Mouse (Mus musculus) liver, embryonic 14.5 days (tissue): ENCODE data around the gene Tsnax. TPM values are rescaled to one million over a fixed set of nuclear protein-coding genes. Genes with fewer than 3 reads are reported as not detected.

Source experiments
- ATAC-seq: fragments of 200-750 bp; cut with Nextera tagmentation; 2 replicates; pipeline ENCODE4 v1.8.0; 2017; ENCODE audit warnings: moderate number of reproducible peaks, mild to moderate bottlenecking, moderate library complexity; ENCODE audit not compliant: insufficient read depth
- DNase-seq, 3 experiments: peaks; one replicate each; pipeline ENCODE4 v3.0.0-alpha.2; 2012 to 2013; ENCODE audit warnings: low read depth in 3 of 3, low spot score in 3 of 3
- H3K27ac ChIP-seq: fragments of 300-500 bp; sonication (generic); 2 replicates; pipeline ENCODE4 v1.5.1; 2014; ENCODE audit warnings: moderate library complexity, mild to moderate bottlenecking, control low read depth, inconsistent platforms
- H3K27me3 ChIP-seq: fragments of 300-500 bp; sonication (generic); 2 replicates; pipeline ENCODE4 v1.6.1; 2014; ENCODE audit warnings: mild to moderate bottlenecking, low read length, moderate library complexity; ENCODE audit not compliant: control insufficient read depth, insufficient read depth
- H3K36me3 ChIP-seq: fragments of 300-500 bp; sonication (generic); replicated peaks from 2 replicates; pipeline ENCODE4 v1.6.1; 2014; ENCODE audit warnings: low read depth; ENCODE audit not compliant: control insufficient read depth, insufficient read depth
- H3K4me1 ChIP-seq, 2 experiments: fragments of 200-500 bp in 1 of 2; fragments of 300-500 bp in 1 of 2; sonication (generic) in 1 of 2; replicated peaks; 2 replicates each; pipeline ENCODE4 v1.6.1; 2012 to 2014; ENCODE audit warnings: antibody characterized with exemption in 1 of 2, inconsistent platforms in 1 of 2, low read length in 1 of 2; ENCODE audit not compliant: control insufficient read depth in 2 of 2, insufficient read depth in 2 of 2
- H3K4me2 ChIP-seq: fragments of 300-500 bp; sonication (generic); 2 replicates; pipeline ENCODE4 v1.6.1; 2014; ENCODE audit warnings: low read depth, mild to moderate bottlenecking, control low read depth, moderate library complexity
- H3K4me3 ChIP-seq, 2 experiments: fragments of 200-500 bp in 1 of 2; fragments of 300-500 bp in 1 of 2; sonication (generic) in 1 of 2; 2 replicates each; pipeline ENCODE4 v1.5.1; 2012 to 2014; ENCODE audit warnings: low read depth in 2 of 2, low read length in 2 of 2, mild to moderate bottlenecking in 2 of 2, control low read depth in 1 of 2, inconsistent platforms in 1 of 2, moderate library complexity in 1 of 2; ENCODE audit not compliant: insufficient read depth in 1 of 2
- H3K9ac ChIP-seq: fragments of 300-500 bp; sonication (generic); replicated peaks from 2 replicates; pipeline ENCODE4 v1.6.1; 2014; ENCODE audit warnings: mild to moderate bottlenecking, control low read depth, moderate library complexity
- H3K9me3 ChIP-seq: fragments of 300-500 bp; sonication (generic); 2 replicates; pipeline ENCODE4 v1.6.1; 2016; ENCODE audit warnings: low read length, mixed read lengths; ENCODE audit not compliant: control insufficient read depth
- CTCF ChIP-seq: IDR thresholded peaks from 2 replicates; pipeline ENCODE4 v1.5.1; 2016; ENCODE audit warnings: antibody characterized with exemption, low read depth, control low read depth
- EP300 ChIP-seq: IDR thresholded peaks from 2 replicates; pipeline ENCODE4 v1.6.1; 2016; ENCODE audit warnings: antibody characterized with exemption, low read depth
- WGBS: fragments of 180-500 bp; shearing (Covaris S2); extraction: QIAGEN DNeasy Blood & Tissue Kit; methylation state at CpG from one replicate; pipeline ENCODE4 v1.1.7; 2014; ENCODE audit not compliant: insufficient replicate concordance; 5-methylcytosine and 5-hydroxymethylcytosine counted together
- polyA plus RNA-seq, 2 experiments: library from polyadenylated mRNA; depleted of rRNA in 1 of 2; stranded (reverse) in 1 of 2; unstranded in 1 of 2; fragments of >200 nt; fragmentation: Nextera tagmentation in 1 of 2; extraction: Ambion mirVana in 1 of 2; gene quantifications; 2 replicates each; pipeline versions ENCODE4 v1.2.1 to v1.2.3; 2012 to 2014

Tsnax gene
- polyA plus RNA-seq, 2 experiments: 31.3 to 41.1 TPM

- no peak overlapping the region for H3K4me3 ChIP-seq
- WGBS: 25% methylated on average over 4 of the region's 4 CpGs
- no peak overlapping the region for H3K9ac ChIP-seq
- no peak overlapping the region for H3K4me2 ChIP-seq
- TF ChIP-seq CTCF: no peak
- no peak for TF ChIP-seq EP300
- no peak overlapping the region for H3K27ac ChIP-seq
- no peaks in the 10 kb centered on the region for H3K36me3 ChIP-seq
- DNase-seq: no peak
- ATAC-seq: peak; percentile 39
- no peaks in the 10 kb centered on the region for H3K27me3 ChIP-seq
- H3K9me3 ChIP-seq: no peaks in the 10 kb centered on the region
- H3K4me1 ChIP-seq: peaks cover 0 to 6% of the 10 kb centered on the region in 2 experiments; a peak in 2 of 4 replicates
Observed at GRCm38 (mm10) chr8:124974254-124974653, 38.5 kb upstream of the Tsnax start.

- no peaks in the 10 kb centered on the region for H3K36me3 ChIP-seq
- TF ChIP-seq EP300 (no peak), CTCF (no peak)
- 70% methylated on average over 6 of the region's 6 CpGs for WGBS
- H3K4me3 ChIP-seq: no peak overlapping the region
- H3K4me2 ChIP-seq: no peak overlapping the region
- ATAC-seq (no peak), DNase-seq (no peak)
- H3K27me3 ChIP-seq: no peaks in the 10 kb centered on the region
- H3K9me3 ChIP-seq: peaks cover 3% of the 10 kb centered on the region; the same call in 1 of the 2 replicates
- no peaks in the 10 kb centered on the region; a peak in 1 of 4 replicates for H3K4me1 ChIP-seq
- no peak overlapping the region for H3K27ac ChIP-seq
- H3K9ac ChIP-seq: no peak overlapping the region
Observed at GRCm38 (mm10) chr8:124976211-124976610, 36.6 kb upstream of the Tsnax start.

DNA sequence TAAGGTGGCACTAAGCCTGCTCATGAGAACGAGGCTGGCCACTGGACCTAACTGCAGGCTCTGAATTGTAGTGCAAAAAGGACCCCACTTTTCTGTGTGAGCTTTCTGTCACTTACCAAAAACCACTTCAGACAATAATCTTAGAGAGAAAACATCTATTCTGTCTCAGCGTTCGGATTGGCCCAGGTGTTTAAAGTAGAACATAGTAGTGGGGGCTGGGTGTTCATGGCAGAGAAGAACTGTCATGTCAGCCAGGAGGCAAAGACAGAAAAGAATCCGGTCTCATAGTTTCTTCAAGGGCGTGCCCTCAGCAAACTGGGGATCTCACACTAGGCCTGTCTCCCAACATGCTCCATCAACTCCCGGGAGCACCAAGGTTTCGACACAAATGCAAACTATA is 34.8 kb upstream of the Tsnax start:
- DNase-seq (no peak), ATAC-seq (no peak)
- H3K4me3 ChIP-seq: no peak overlapping the region
- 69% methylated on average over 7 of the region's 7 CpGs for WGBS
- no peak overlapping the region for H3K4me2 ChIP-seq
- TF ChIP-seq EP300 (no peak), CTCF (no peak)
- H3K36me3 ChIP-seq: no peaks in the 10 kb centered on the region
- no peaks in the 10 kb centered on the region; a peak in 1 of 4 replicates for H3K4me1 ChIP-seq
- no peaks in the 10 kb centered on the region for H3K27me3 ChIP-seq
- H3K27ac ChIP-seq: no peak overlapping the region
- H3K9me3 ChIP-seq: peaks cover 3% of the 10 kb centered on the region; the same call in 1 of the 2 replicates
- H3K9ac ChIP-seq: no peak overlapping the region

GRCm38 (mm10) chr8:124980036-124980435 is 32.8 kb upstream of the Tsnax start:
- Histone ChIP-seq H3K4me2 (no peak overlapping the region), H3K9ac (no peak overlapping the region), H3K9me3 (peaks cover 3% of the 10 kb centered on the region; the same call in 1 of the 2 replicates), H3K36me3 (no peaks in the 10 kb centered on the region), H3K27me3 (no peaks in the 10 kb centered on the region), H3K4me3 (no peak overlapping the region), H3K4me1 (no peaks in the 10 kb centered on the region), H3K27ac (no peak overlapping the region)
- 76% methylated on average over 3 of the region's 3 CpGs for WGBS
- TF ChIP-seq EP300: no peak
- TF ChIP-seq CTCF: peak; percentile 70
- no peak for DNase-seq
- no peak for ATAC-seq

DNA sequence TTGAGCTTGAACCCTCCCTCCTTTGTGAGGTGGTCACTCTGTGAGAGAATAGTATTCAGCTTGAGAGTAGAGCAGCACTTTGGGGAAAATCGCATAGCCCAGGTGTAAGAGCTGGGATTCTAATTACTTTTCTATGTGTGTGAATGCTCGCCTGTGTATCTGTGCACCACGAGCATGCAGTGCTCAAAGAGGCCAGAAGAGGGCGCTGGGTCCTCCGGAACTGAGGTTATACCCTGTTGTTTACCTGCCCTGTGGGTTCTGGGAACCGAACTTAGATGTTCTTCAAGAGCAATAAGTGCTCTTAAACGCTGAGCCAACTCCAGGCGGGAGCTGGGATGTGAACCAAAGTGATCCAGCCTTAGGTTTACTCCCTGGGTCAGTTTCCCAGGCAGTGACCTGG is 32.0 kb upstream of the Tsnax start:
- H3K36me3 ChIP-seq: no peaks in the 10 kb centered on the region
- H3K9ac ChIP-seq: no peak overlapping the region
- H3K9me3 ChIP-seq: peaks cover 3% of the 10 kb centered on the region; the same call in 1 of the 2 replicates
- H3K27me3 ChIP-seq: no peaks in the 10 kb centered on the region
- H3K4me3 ChIP-seq: no peak overlapping the region
- H3K4me2 ChIP-seq: no peak overlapping the region
- ATAC-seq: no peak
- H3K27ac ChIP-seq: no peak overlapping the region
- no peaks in the 10 kb centered on the region for H3K4me1 ChIP-seq
- TF ChIP-seq EP300: no peak
- peak; percentile 44 for TF ChIP-seq CTCF
- 63% methylated on average over 8 of the region's 8 CpGs for WGBS
- DNase-seq: no peak
